Mouse (Mus musculus): ENCODE results near the gene Sept7. TPM values are rescaled to one million over a fixed set of nuclear protein-coding genes. Genes with fewer than 3 reads are reported as not detected.

The Sept7 gene
- total and polyA plus RNA-seq, 3 experiments, result 77.9 to 288 (median 170) TPM

DNA sequence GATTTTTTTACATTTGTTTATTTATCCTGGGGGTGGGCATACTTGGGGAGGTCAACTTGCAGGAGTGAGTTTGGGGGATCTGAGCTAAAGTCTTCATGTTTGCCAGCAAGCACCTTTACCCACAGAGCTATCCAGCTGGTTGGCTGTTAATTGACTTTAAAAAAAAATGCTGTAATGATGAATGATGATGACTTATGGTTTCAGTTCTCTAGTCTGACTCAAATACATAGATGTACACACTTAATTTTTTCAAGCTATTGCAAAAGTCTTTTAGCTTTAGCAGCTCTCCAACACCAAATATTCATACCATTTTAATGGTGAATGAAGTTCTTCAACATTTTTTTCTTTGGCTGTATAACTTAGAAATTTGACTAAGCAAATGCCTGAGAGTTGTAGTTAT is 8.7 kb downstream of the Sept7 start:
- Histone ChIP-seq H3K4me3 (replicated peaks in 1 of 3; ENCODE audit: low read depth in 2 of 3, low read length in 2 of 3, poor library complexity in 1 of 3) (no peak overlapping the region), H3K4me1 (ENCODE audit: control insufficient read depth in 1 of 2, insufficient read depth in 2 of 2) (peaks cover 2 to 38% of the 10 kb centered on the region in 2 experiments), H3K36me3 (replicated peaks in 1 of 2; ENCODE audit: control insufficient read depth in 1 of 2, insufficient read depth in 1 of 2, low read length in 1 of 2) (peaks cover 4 to 13% of the 10 kb centered on the region in 2 experiments), H3K9ac (ENCODE audit: insufficient read depth, low read depth) (no peak overlapping the region), H3K27ac (ENCODE audit: insufficient read depth, low read depth) (no peak overlapping the region), H3K9me3 (replicated peaks; ENCODE audit: low read length) (no peaks in the 10 kb centered on the region), H3K4me2 (ENCODE audit: insufficient read depth, low read depth, poor library complexity, severe bottlenecking) (no peak overlapping the region), H3K27me3 (replicated peaks) (no peaks in the 10 kb centered on the region), H3K79me2 (replicated peaks; ENCODE audit: control insufficient read depth, extremely low read depth, insufficient read depth, poor library complexity, severe bottlenecking) (peaks cover 48% of the 10 kb centered on the region)
- peak; percentile 24 for DNase-seq (ENCODE audit: extremely low read depth)
- dilution Hi-C loops (cut with MboI; ENCODE audit: extremely low pct_ligation_motif_present, extremely low pct_unique_long_range_greater_than_20kb, low sequenced_read_pairs), result no loop called here
- in situ Hi-C loops (cut with MboI; ENCODE audit: low pct_ligation_motif_present, low pct_unique_long_range_greater_than_20kb, low sequenced_read_pairs), result no loop called here
- TF ChIP-seq JUND (conservative IDR thresholded peaks at IDR 0.05; ENCODE audit: low read depth, low read length), result peak; percentile 53; the same call in 1 of the 2 replicates
- TF ChIP-seq CTCF (conservative IDR thresholded peaks at IDR 0.05 in 1 of 2, IDR thresholded peaks at IDR 0.05 in 1 of 2; ENCODE audit: low read depth in 2 of 2, low read length in 2 of 2), result no peak
- no peak for TF ChIP-seq PAX5 (IDR thresholded peaks at IDR 0.05; ENCODE audit: low read length)
- TF ChIP-seq CHD2 (IDR thresholded peaks at IDR 0.05; ENCODE audit: low read length), result no peak
- TF ChIP-seq USF1 (IDR thresholded peaks at IDR 0.05; ENCODE audit: low read depth, low read length), result no peak
- TF ChIP-seq MAX (IDR thresholded peaks at IDR 0.05; ENCODE audit: low read length), result no peak
- TF ChIP-seq HCFC1 (IDR thresholded peaks at IDR 0.05; ENCODE audit: low read depth, low read length), result no peak
- no peak for TF ChIP-seq UBTF (IDR thresholded peaks at IDR 0.05; ENCODE audit: low read depth, low read length)
- peak; percentile 87 for TF ChIP-seq ZNF384 (IDR thresholded peaks at IDR 0.05; ENCODE audit: low read depth, low read length)
- no peak for TF ChIP-seq GABPA (IDR thresholded peaks at IDR 0.05; ENCODE audit: insufficient replicate concordance, low read depth, low read length)
- peak; percentile 71 for TF ChIP-seq EP300 (IDR thresholded peaks at IDR 0.05; ENCODE audit: low read length)

DNA sequence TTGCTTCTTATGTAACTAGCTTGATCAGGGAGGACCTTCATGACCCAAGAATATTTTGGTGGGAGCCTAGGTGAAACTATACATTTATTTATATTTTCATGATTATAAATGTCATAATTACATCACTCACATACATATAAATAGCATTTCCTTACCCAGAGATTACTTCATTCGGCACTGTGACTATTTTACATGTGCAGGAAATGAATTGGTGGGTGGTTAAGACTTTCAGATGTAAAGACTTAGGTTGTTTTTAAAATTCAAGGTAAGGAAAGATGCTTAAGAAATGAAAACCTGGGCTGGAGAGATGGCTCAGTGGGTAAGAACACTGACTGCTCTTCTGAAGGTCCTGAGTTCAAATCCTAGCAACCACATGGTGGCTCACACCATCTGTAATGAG is 9.8 kb downstream of the Sept7 start:
- H3K9me3 ChIP-seq (replicated peaks; ENCODE audit: low read length), result no peaks in the 10 kb centered on the region
- TF ChIP-seq ZKSCAN1 (IDR thresholded peaks at IDR 0.05; ENCODE audit: borderline replicate concordance, low read depth, low read length) (no peak), SMC3 (IDR thresholded peaks at IDR 0.05; ENCODE audit: low read depth, low read length) (no peak), POLR2A (IDR thresholded peaks at IDR 0.05; ENCODE audit: low read depth, low read length) (no peak), NELFE (IDR thresholded peaks at IDR 0.05; ENCODE audit: low read depth, low read length) (no peak), UBTF (IDR thresholded peaks at IDR 0.05; ENCODE audit: low read depth, low read length) (no peak), PAX5 (IDR thresholded peaks at IDR 0.05; ENCODE audit: low read length) (no peak), USF2 (conservative IDR thresholded peaks at IDR 0.05; ENCODE audit: low read depth, low read length) (no peak), CHD2 (IDR thresholded peaks at IDR 0.05; ENCODE audit: low read length) (no peak), MAX (IDR thresholded peaks at IDR 0.05; ENCODE audit: low read length) (no peak), E2F4 (IDR thresholded peaks at IDR 0.05; ENCODE audit: insufficient replicate concordance, low read depth, low read length) (no peak), HCFC1 (IDR thresholded peaks at IDR 0.05; ENCODE audit: low read depth, low read length) (no peak), CHD1 (IDR thresholded peaks at IDR 0.05; ENCODE audit: low read depth, low read length) (no peak), ZNF384 (IDR thresholded peaks at IDR 0.05; ENCODE audit: low read depth, low read length) (no peak), IRF4 (IDR thresholded peaks at IDR 0.05; ENCODE audit: low read depth, low read length) (no peak), MAFK (IDR thresholded peaks at IDR 0.05; ENCODE audit: insufficient replicate concordance, low read length) (no peak), SIN3A (IDR thresholded peaks at IDR 0.05; ENCODE audit: low read length) (no peak), MYC (IDR thresholded peaks at IDR 0.05; ENCODE audit: low read depth, low read length) (no peak), USF1 (IDR thresholded peaks at IDR 0.05; ENCODE audit: low read depth, low read length) (no peak), KAT2A (IDR thresholded peaks at IDR 0.05; ENCODE audit: insufficient replicate concordance, low read length) (no peak)
- no peak for DNase-seq (ENCODE audit: extremely low read depth)
- H3K9ac ChIP-seq (ENCODE audit: insufficient read depth, low read depth), result no peak overlapping the region
- in situ Hi-C loops (cut with MboI; ENCODE audit: low pct_ligation_motif_present, low pct_unique_long_range_greater_than_20kb, low sequenced_read_pairs) (no loop called here), dilution Hi-C loops (cut with MboI; ENCODE audit: extremely low pct_ligation_motif_present, extremely low pct_unique_long_range_greater_than_20kb, low sequenced_read_pairs) (no loop called here)
- no peak overlapping the region for H3K4me3 ChIP-seq (replicated peaks in 1 of 3; ENCODE audit: low read depth in 2 of 3, low read length in 2 of 3, poor library complexity in 1 of 3)
- H3K27me3 ChIP-seq (replicated peaks), result no peaks in the 10 kb centered on the region
- peaks cover 2 to 35% of the 10 kb centered on the region in 2 experiments for H3K4me1 ChIP-seq (ENCODE audit: control insufficient read depth in 1 of 2, insufficient read depth in 2 of 2)
- H3K4me2 ChIP-seq (ENCODE audit: insufficient read depth, low read depth, poor library complexity, severe bottlenecking), result no peak overlapping the region
- H3K79me2 ChIP-seq (replicated peaks; ENCODE audit: control insufficient read depth, extremely low read depth, insufficient read depth, poor library complexity, severe bottlenecking), result peaks cover 47% of the 10 kb centered on the region
- no peak overlapping the region for H3K27ac ChIP-seq (ENCODE audit: insufficient read depth, low read depth)
- H3K36me3 ChIP-seq (replicated peaks in 1 of 2; ENCODE audit: control insufficient read depth in 1 of 2, insufficient read depth in 1 of 2, low read length in 1 of 2), result peaks cover 9 to 24% of the 10 kb centered on the region in 2 experiments
